Mouse (Mus musculus) liver, postnatal 0 days (tissue): ENCODE data around the gene Prex1.

Experiments
- CTCF ChIP-seq: sonication (generic); IDR thresholded peaks from 2 replicates; pipeline ENCODE4 v1.5.1; 2016; ENCODE audit warnings: antibody characterized with exemption, low read depth
- EP300 ChIP-seq: IDR thresholded peaks from 2 replicates; pipeline ENCODE4 v1.6.1; 2016; ENCODE audit warnings: antibody characterized with exemption, low read depth, mild to moderate bottlenecking

DNA sequence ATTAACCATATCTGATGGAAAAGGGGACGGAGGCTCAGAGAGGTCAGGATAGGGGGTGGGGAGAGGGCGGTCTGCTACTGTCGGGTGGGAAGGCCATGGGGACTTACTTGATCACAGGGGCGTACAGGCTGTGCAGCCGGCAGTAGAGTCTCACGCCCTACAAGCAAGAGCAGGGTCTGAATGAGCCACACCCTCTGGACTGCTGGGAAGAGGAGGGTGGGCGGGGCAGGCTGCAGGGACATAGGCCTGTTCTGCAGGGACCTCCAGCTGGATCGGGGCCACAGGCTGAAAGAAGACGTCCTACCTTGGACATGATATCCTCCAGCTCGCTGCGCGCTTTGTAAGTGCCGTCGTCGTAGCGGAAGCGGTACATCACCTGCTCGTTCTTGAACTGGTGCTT lies 112.2 kb downstream of the Prex1 start:
- TF ChIP-seq CTCF (no peak), EP300 (no peak)
